Mouse (Mus musculus) limb, embryonic 11.5 days (tissue): ENCODE data around the gene Ilf2. TPM values are rescaled to one million over a fixed set of nuclear protein-coding genes. Genes with fewer than 3 reads are reported as not detected.

Experiments
- ATAC-seq: fragments of 200-750 bp; cut with Nextera tagmentation; 2 replicates; pipeline ENCODE4 v1.8.0; 2017; ENCODE audit warnings: low read depth; ENCODE audit not compliant: insufficient number of reproducible peaks, low FRiP score, low TSS enrichment
- DNase-seq: peaks from one replicate; pipeline ENCODE4 v3.0.0-alpha.2; 2015; ENCODE audit warnings: low spot score
- H3K27ac ChIP-seq: fragments of 300-500 bp; sonication (generic); replicated peaks from 2 replicates; pipeline ENCODE4 v1.5.1; 2014; ENCODE audit warnings: low read depth, mild to moderate bottlenecking, low read length
- H3K27me3 ChIP-seq: fragments of 300-500 bp; sonication (generic); 2 replicates; pipeline ENCODE4 v1.6.1; 2014; ENCODE audit warnings: mild to moderate bottlenecking, low read length, mixed read lengths; ENCODE audit not compliant: control insufficient read depth, insufficient read depth
- H3K36me3 ChIP-seq: fragments of 300-500 bp; sonication (generic); 2 replicates; pipeline ENCODE4 v1.6.1; 2014; ENCODE audit warnings: mild to moderate bottlenecking, low read length, moderate library complexity, mixed read lengths; ENCODE audit not compliant: control insufficient read depth, insufficient read depth
- H3K4me1 ChIP-seq: fragments of 300-500 bp; sonication (generic); 2 replicates; pipeline ENCODE4 v1.6.1; 2014; ENCODE audit warnings: low read length, mixed read lengths; ENCODE audit not compliant: control insufficient read depth, insufficient read depth
- H3K4me2 ChIP-seq: fragments of 300-500 bp; sonication (generic); 2 replicates; pipeline ENCODE4 v1.6.1; 2014; ENCODE audit warnings: low read depth, mild to moderate bottlenecking, moderate library complexity; ENCODE audit not compliant: severe bottlenecking
- H3K4me3 ChIP-seq: fragments of 300-500 bp; sonication (generic); 2 replicates; pipeline ENCODE4 v1.5.1; 2014; ENCODE audit warnings: low read depth, low read length
- H3K9ac ChIP-seq: fragments of 300-500 bp; sonication (generic); 2 replicates; pipeline ENCODE4 v1.6.1; 2014; ENCODE audit warnings: mild to moderate bottlenecking, low read length
- H3K9me3 ChIP-seq: fragments of 300-500 bp; sonication (generic); 2 replicates; pipeline ENCODE4 v1.6.1; 2016; ENCODE audit warnings: low read length; ENCODE audit not compliant: control insufficient read depth
- WGBS: fragments of 180-500 bp; shearing (Covaris S2); extraction: QIAGEN DNeasy Blood & Tissue Kit; methylation state at CpG from one replicate; pipeline ENCODE4 v1.1.7; 2014; 5-methylcytosine and 5-hydroxymethylcytosine counted together
- polyA plus RNA-seq: library from polyadenylated mRNA; unstranded; fragments of >200 nt; fragmentation: Nextera tagmentation; extraction: Ambion mirVana; gene quantifications from 2 replicates; pipeline ENCODE4 v1.2.1, GENCODE M21; 2014

The Ilf2 gene
- polyA plus RNA-seq, 1 experiment from 2014 or later: 385 TPM

DNA sequence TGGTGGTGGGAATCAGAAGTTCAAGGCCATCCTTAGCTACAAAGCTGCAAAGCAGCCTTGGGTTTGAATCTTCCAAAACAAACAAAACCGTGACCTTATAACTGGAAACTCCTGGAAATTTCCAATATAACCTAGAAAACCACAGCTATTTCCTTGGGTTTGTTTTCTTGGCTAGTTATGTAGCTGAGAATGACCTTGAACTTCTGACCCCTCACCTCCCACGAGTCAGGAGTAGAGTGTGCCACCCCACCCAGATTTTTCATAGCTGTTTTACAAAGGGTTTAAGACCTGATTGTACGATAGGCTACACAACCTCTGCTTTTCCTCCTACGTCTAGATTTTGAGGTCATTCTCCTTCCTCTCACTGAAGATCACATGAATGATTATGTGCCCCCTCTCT lies 38.8 kb upstream of the Ilf2 start:
- no peaks in the 10 kb centered on the region for H3K9me3 ChIP-seq
- WGBS: 80% methylated on average over 4 of the region's 4 CpGs
- no peak for ATAC-seq
- H3K27me3 ChIP-seq: no peaks in the 10 kb centered on the region
- H3K4me1 ChIP-seq: peaks cover 3% of the 10 kb centered on the region
- H3K36me3 ChIP-seq: no peaks in the 10 kb centered on the region
- H3K9ac ChIP-seq: no peak overlapping the region
- no peak for DNase-seq
- no peak overlapping the region for H3K27ac ChIP-seq
- no peak overlapping the region for H3K4me2 ChIP-seq
- H3K4me3 ChIP-seq: no peak overlapping the region

DNA sequence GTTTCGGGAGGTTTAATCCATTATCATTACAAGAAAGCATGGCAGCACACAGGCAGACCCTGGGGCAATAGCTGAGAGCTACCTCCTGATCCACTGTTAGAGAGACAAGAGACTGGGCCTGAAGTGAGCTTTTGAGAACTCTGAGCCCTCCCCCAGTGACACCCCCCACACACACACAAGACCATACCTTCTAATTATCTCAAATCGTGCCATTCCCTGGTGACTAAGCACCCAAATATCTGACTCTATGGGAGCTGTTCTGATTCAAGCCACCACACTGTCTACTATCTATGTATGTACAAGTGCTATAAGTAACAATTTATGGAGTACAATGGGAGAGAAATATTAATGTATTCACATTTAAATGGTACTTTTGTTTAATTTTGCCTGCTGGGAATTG lies 35.2 kb upstream of the Ilf2 start:
- Histone ChIP-seq H3K27ac (no peak overlapping the region), H3K9ac (no peak overlapping the region), H3K4me2 (no peak overlapping the region), H3K36me3 (no peaks in the 10 kb centered on the region), H3K9me3 (no peaks in the 10 kb centered on the region), H3K27me3 (no peaks in the 10 kb centered on the region), H3K4me3 (no peak overlapping the region), H3K4me1 (no peaks in the 10 kb centered on the region; the same call in 1 of the 2 replicates)
- DNase-seq (no peak), ATAC-seq (no peak)
- WGBS: 87% methylated on average over 2 of the region's 2 CpGs

DNA sequence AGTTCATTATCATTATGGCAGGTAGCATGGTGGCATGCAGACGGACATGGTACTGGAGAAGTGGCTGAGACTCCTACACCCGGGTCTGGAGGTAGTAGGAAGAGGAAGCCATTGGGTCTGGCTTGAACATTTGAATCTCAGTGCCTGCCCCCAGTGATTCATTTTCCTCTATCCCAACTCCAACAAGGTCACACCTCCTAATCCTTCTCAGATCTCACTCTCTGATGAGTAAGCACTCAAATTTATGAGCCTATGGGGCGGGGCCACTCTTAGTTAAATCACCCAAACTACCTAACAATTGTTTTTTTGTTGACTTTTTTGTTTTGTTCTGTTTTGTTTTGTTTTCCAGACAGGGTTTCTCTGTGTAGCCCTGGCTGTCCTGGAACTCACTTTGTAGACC lies 31.9 kb upstream of the Ilf2 start:
- 87% methylated on average over 3 of the region's 3 CpGs for WGBS
- Histone ChIP-seq H3K27ac (no peak overlapping the region), H3K4me2 (no peak overlapping the region), H3K9ac (no peak overlapping the region), H3K27me3 (no peaks in the 10 kb centered on the region), H3K9me3 (no peaks in the 10 kb centered on the region), H3K4me3 (no peak overlapping the region), H3K4me1 (peaks cover 4% of the 10 kb centered on the region; the same call in 1 of the 2 replicates), H3K36me3 (no peaks in the 10 kb centered on the region)
- DNase-seq (no peak), ATAC-seq (no peak)

DNA sequence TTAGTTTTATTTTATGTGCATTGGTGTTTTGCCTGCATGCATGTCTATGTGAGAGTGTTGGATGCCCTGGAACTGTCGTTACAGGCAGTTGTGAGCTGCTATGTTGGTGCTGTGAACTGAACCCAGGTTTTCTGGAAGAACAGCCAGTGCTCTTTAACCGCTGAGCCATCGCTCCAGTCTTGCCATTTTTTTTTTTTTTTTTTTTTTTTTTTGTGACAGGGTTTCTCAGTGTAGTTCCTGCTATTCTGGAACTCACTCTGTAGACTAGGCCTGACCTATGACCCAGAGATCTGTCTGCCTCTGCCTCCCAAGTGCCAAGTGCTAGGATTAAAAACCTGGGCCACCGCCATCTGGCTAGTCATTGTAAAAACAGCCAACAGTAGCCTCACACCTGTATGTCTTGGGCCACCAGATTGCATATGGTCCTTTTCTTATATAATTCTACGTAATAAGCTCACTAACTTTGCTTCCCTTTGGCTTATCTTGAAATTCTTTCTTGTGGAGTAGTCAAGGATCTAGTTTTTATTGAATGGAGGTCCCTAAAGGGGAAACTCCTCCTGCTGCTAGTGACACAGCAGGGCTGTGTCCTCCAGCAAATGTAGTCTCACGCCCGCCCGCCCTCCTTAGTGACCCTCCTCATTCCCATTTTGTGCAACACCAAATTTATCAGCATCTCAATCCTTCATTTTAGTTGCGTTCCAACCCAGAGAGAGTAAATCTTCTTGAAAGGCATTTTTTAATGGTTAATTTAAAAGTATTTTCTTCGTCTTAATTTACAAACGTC lies 30.3 kb upstream of the Ilf2 start:
- WGBS: 71% methylated on average over 11 of the region's 11 CpGs
- peak overlapping the region; percentile 92 for H3K27ac ChIP-seq
- ATAC-seq: no peak

DNA sequence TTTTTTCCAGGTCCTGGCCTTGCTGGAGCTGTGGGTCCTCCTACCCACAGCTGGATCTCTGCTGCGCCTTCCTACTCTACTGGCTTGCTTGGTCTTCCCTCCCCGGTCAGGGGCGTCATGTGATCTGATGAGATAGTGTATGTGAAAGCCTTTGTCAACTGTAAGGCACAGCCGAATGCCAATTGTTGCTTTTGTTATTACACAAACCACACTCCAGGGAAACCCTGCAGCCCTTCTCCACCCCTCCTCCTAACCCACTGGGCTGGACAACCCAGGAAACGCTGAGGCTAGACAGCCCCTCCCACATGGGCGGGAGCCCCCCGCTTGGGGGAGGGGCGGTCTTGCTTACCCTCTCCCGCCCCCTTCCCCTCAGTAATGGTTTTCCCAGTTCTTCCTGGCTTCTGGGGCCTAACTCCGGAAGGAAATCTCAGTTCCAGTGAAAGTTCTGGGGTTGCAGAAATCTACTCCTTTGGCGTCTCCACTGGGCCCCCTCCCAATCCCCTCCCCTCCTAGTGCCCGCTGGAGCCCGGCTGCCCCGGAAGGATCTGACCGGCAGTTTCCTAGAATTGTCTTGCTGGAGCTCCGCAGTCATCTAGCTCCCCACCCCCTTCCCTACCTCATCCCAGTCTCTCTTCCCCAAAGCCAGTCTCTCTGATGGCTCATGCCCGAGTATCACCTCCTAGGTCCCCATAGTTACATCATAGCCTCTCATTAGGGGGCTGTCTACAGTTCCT lies 29.4 kb upstream of the Ilf2 start:
- Histone ChIP-seq H3K4me2 (peak overlapping the region; percentile 36), H3K9ac (peak overlapping the region; percentile 46), H3K27me3 (no peaks in the 10 kb centered on the region), H3K4me3 (peak overlapping the region; percentile 3), H3K36me3 (no peaks in the 10 kb centered on the region), H3K27ac (peak overlapping the region; percentile 92), H3K4me1 (peaks cover 6% of the 10 kb centered on the region; the same call in 1 of the 2 replicates), H3K9me3 (no peaks in the 10 kb centered on the region)
- ATAC-seq (peak; percentile 95), DNase-seq (peak; percentile 92)
- 3% methylated on average over 17 of the region's 17 CpGs for WGBS

More for the DNA sequence above, 30.3 kb upstream of the Ilf2 start:
- Histone ChIP-seq H3K27me3 (no peaks in the 10 kb centered on the region), H3K9me3 (no peaks in the 10 kb centered on the region), H3K9ac (no peak overlapping the region), H3K4me3 (no peak overlapping the region), H3K36me3 (no peaks in the 10 kb centered on the region), H3K4me2 (no peak overlapping the region; the same call in 1 of the 2 replicates), H3K4me1 (peaks cover 4% of the 10 kb centered on the region; the same call in 1 of the 2 replicates)
- no peak for DNase-seq

DNA sequence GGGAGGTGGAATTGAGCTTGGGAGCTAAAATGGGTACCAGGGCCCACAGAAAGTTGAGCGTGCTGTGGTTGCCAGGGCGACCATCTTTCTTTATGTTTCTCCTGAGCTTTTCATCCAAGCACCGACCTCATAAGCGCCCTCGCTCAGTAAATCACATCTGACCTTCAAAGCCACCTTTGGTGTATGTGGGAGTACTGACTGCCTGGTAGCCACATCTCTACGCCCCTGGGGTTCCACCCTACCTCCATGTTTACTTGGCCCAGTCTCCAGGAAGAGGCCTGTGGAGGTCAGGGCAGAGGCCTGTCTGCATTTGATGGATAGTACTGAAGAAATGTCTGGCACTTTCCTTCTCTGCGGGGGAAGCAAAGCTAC lies 28.8 kb upstream of the Ilf2 start:
- WGBS: 34% methylated on average over 7 of the region's 7 CpGs
- Histone ChIP-seq H3K9me3 (no peaks in the 10 kb centered on the region), H3K36me3 (no peaks in the 10 kb centered on the region), H3K27ac (peak overlapping the region; percentile 92), H3K9ac (peak overlapping the region; percentile 31), H3K27me3 (no peaks in the 10 kb centered on the region), H3K4me1 (peaks cover 6% of the 10 kb centered on the region; the same call in 1 of the 2 replicates), H3K4me2 (peak overlapping the region; percentile 36), H3K4me3 (no peak overlapping the region)
- peak; percentile 69 for DNase-seq
- no peak for ATAC-seq

DNA sequence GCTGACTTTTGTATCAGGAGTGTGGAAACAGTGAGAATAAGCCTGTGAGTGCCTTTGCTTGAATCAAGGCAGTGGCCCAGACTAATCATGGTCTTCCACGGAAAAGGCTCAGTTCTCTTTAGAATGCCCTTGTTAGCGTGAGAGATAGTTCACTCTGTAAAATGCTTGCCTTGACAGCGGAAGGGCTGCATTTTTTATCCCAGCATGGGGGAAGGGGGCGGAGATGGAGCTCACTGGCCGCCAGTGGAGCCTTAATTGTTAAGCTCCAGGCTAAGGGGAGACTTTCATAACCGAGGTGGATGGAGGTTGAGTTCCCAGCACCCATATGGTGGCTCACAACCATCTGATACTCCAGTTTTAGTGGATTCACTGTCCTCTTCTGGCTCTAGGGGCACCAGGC lies 27.3 kb upstream of the Ilf2 start:
- no peak for ATAC-seq
- 47% methylated on average over 6 of the region's 6 CpGs for WGBS
- Histone ChIP-seq H3K9ac (peak overlapping the region; percentile 43; the same call in 1 of the 2 replicates), H3K4me1 (peaks cover 6% of the 10 kb centered on the region; the same call in 1 of the 2 replicates), H3K27ac (0 out of 2 replicates have a peak overlapping the region, but pooled peaks have one; percentile 30), H3K27me3 (no peaks in the 10 kb centered on the region), H3K9me3 (no peaks in the 10 kb centered on the region), H3K4me2 (no peak overlapping the region), H3K4me3 (no peak overlapping the region), H3K36me3 (no peaks in the 10 kb centered on the region)
- DNase-seq: no peak

DNA sequence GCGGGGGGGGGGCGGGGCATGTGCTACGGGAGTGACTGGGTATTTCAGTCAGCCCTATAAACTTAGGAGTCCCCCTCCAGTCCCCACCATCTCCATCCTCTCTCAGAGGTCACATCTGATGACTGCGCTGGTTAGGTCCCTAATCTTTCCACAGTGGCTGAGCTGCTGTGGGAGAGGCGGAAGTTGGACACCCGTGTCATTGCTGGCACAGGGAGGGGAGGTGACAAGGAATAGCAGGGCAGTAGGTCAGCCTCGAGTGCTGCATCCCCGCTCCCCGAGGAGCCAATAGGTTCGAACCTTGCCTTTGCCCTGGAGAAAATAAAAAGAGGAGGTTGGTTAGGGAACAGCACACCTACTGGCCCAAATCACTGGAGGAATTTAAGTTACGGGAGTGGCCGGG lies 25.1 kb upstream of the Ilf2 start:
- H3K36me3 ChIP-seq: no peaks in the 10 kb centered on the region
- H3K4me2 ChIP-seq: no peak overlapping the region
- H3K9me3 ChIP-seq: no peaks in the 10 kb centered on the region
- WGBS: 25% methylated on average over 12 of the region's 12 CpGs
- no peak for DNase-seq
- H3K27me3 ChIP-seq: no peaks in the 10 kb centered on the region
- no peak overlapping the region for H3K27ac ChIP-seq
- ATAC-seq: no peak
- H3K9ac ChIP-seq: 0 out of 2 replicates have a peak overlapping the region, but pooled peaks have one; percentile 7
- H3K4me1 ChIP-seq: peaks cover 6% of the 10 kb centered on the region; the same call in 1 of the 2 replicates
- no peak overlapping the region for H3K4me3 ChIP-seq
